Mouse (Mus musculus) neural tube, embryonic 13.5 days (tissue): ENCODE measurements around the gene Zfp672. TPM values are rescaled to one million over a fixed set of nuclear protein-coding genes. Genes with fewer than 3 reads are reported as not detected.
"Not testable (repeated sequence)": the region's sequence is repeated elsewhere in the genome, so short reads cannot be mapped to it uniquely, and the experiment has no call there.

ENCODE experiments used
- ATAC-seq: fragments of 200-750 bp; cut with Nextera tagmentation; 2 replicates; pipeline ENCODE4 v1.8.0; 2017; ENCODE audit warnings: low read depth, mild to moderate bottlenecking, moderate TSS enrichment, moderate library complexity
- H3K27ac ChIP-seq: fragments of 300-500 bp; sonication (generic); replicated peaks from 2 replicates; pipeline ENCODE4 v1.5.1; 2015; ENCODE audit warnings: moderate library complexity, mild to moderate bottlenecking, inconsistent platforms
- H3K27me3 ChIP-seq: fragments of 300-500 bp; sonication (generic); 2 replicates; pipeline ENCODE4 v1.6.1; 2015; ENCODE audit warnings: mild to moderate bottlenecking, inconsistent platforms
- H3K36me3 ChIP-seq: fragments of 300-500 bp; sonication (generic); 2 replicates; pipeline ENCODE4 v1.6.1; 2015; ENCODE audit warnings: mild to moderate bottlenecking, inconsistent platforms
- H3K4me1 ChIP-seq: fragments of 300-500 bp; sonication (generic); replicated peaks from 2 replicates; pipeline ENCODE4 v1.6.1; 2015; ENCODE audit warnings: inconsistent platforms
- H3K4me2 ChIP-seq: fragments of 300-500 bp; sonication (generic); 2 replicates; pipeline ENCODE4 v1.6.1; 2015; ENCODE audit warnings: inconsistent platforms, mild to moderate bottlenecking, moderate library complexity
- H3K4me3 ChIP-seq: fragments of 300-500 bp; sonication (generic); 2 replicates; pipeline ENCODE4 v1.5.1; 2015; ENCODE audit warnings: mild to moderate bottlenecking, inconsistent platforms
- H3K9ac ChIP-seq: fragments of 300-500 bp; sonication (generic); 2 replicates; pipeline ENCODE4 v1.6.1; 2015; ENCODE audit warnings: moderate library complexity, mild to moderate bottlenecking, inconsistent platforms
- H3K9me3 ChIP-seq: fragments of 300-500 bp; sonication (generic); 2 replicates; pipeline ENCODE4 v1.6.1; 2016; ENCODE audit warnings: inconsistent platforms
- WGBS: fragments of 180-500 bp; shearing (Covaris S2); methylation state at CpG from one replicate; pipeline ENCODE4 v1.1.7; 2015; 5-methylcytosine and 5-hydroxymethylcytosine counted together
- polyA plus RNA-seq: library from polyadenylated mRNA; unstranded; fragments of >200 nt; fragmentation: Nextera tagmentation; extraction: Ambion mirVana; gene quantifications from 2 replicates; pipeline ENCODE4 v1.2.1, GENCODE M21; 2015

Gene Zfp672
- polyA plus RNA-seq, 1 experiment from 2014 or later: 35.5 TPM

- Histone ChIP-seq H3K36me3 (peaks cover 29% of the 10 kb centered on the region), H3K4me2 (peak overlapping the region; percentile 79), H3K27ac (peak overlapping the region; percentile 97), H3K9me3 (no peaks in the 10 kb centered on the region), H3K4me1 (peaks cover 21% of the 10 kb centered on the region), H3K4me3 (peak overlapping the region; percentile 83), H3K9ac (peak overlapping the region; percentile 90), H3K27me3 (no peaks in the 10 kb centered on the region)
- ATAC-seq: peak; percentile 99
- under 1% methylated on average over 63 of the region's 63 CpGs for WGBS
Observed at GRCm38 (mm10) chr11:58322824-58323569, 7.1 kb downstream of the Zfp672 start.

GRCm38 (mm10) chr11:58316768-58317390 lies 13.3 kb downstream of the Zfp672 start:
- Histone ChIP-seq H3K36me3 (peaks cover 55% of the 10 kb centered on the region), H3K4me2 (no peak overlapping the region), H3K9ac (no peak overlapping the region), H3K27ac (no peak overlapping the region), H3K9me3 (no peaks in the 10 kb centered on the region), H3K4me3 (no peak overlapping the region), H3K4me1 (peaks cover 11% of the 10 kb centered on the region), H3K27me3 (no peaks in the 10 kb centered on the region)
- 0 out of 2 replicates have a peak, but pooled peaks have one; percentile 12 for ATAC-seq
- WGBS: 73% methylated on average over 28 of the region's 28 CpGs

- ATAC-seq: 0 out of 2 replicates have a peak, but pooled peaks have one; percentile 7
- WGBS: 86% methylated on average over 17 of the region's 17 CpGs
- H3K4me3 ChIP-seq: no peak overlapping the region
- H3K27me3 ChIP-seq: no peaks in the 10 kb centered on the region
- no peak overlapping the region for H3K27ac ChIP-seq
- H3K36me3 ChIP-seq: peaks cover 59% of the 10 kb centered on the region
- H3K4me1 ChIP-seq: 0 out of 2 replicates have a peak, but pooled peaks cover 6% of the 10 kb centered on the region
- H3K4me2 ChIP-seq: no peak overlapping the region
- H3K9ac ChIP-seq: no peak overlapping the region
- H3K9me3 ChIP-seq: no peaks in the 10 kb centered on the region
Observed at GRCm38 (mm10) chr11:58316344-58316743, 13.8 kb downstream of the Zfp672 start.

GRCm38 (mm10) chr11:58315536-58316168 lies 14.5 kb downstream of the Zfp672 start:
- no peak overlapping the region for H3K9ac ChIP-seq
- H3K36me3 ChIP-seq: peaks cover 65% of the 10 kb centered on the region
- no peak overlapping the region for H3K27ac ChIP-seq
- H3K4me1 ChIP-seq: 0 out of 2 replicates have a peak, but pooled peaks cover 6% of the 10 kb centered on the region
- no peak overlapping the region for H3K4me3 ChIP-seq
- no peak for ATAC-seq
- no peaks in the 10 kb centered on the region for H3K9me3 ChIP-seq
- 96% methylated on average over 5 of the region's 5 CpGs for WGBS
- no peak overlapping the region for H3K4me2 ChIP-seq
- no peaks in the 10 kb centered on the region for H3K27me3 ChIP-seq

GRCm38 (mm10) chr11:58314069-58314468 lies 16.1 kb downstream of the Zfp672 start:
- Histone ChIP-seq H3K9me3 (no peaks in the 10 kb centered on the region), H3K4me3 (no peak overlapping the region), H3K27ac (no peak overlapping the region), H3K4me1 (0 out of 2 replicates have a peak, but pooled peaks cover 6% of the 10 kb centered on the region), H3K27me3 (no peaks in the 10 kb centered on the region), H3K36me3 (peaks cover 71% of the 10 kb centered on the region), H3K9ac (no peak overlapping the region), H3K4me2 (no peak overlapping the region)
- 72% methylated on average over 6 of the region's 6 CpGs for WGBS
- ATAC-seq: no peak

- Histone ChIP-seq H3K4me2 (no peak overlapping the region), H3K9me3 (no peaks in the 10 kb centered on the region), H3K36me3 (peaks cover 20% of the 10 kb centered on the region), H3K27me3 (no peaks in the 10 kb centered on the region), H3K27ac (no peak overlapping the region), H3K4me1 (peaks cover 22% of the 10 kb centered on the region), H3K4me3 (no peak overlapping the region), H3K9ac (no peak overlapping the region)
- 95% methylated on average over 9 of the region's 9 CpGs for WGBS
- ATAC-seq: no peak
Observed at GRCm38 (mm10) chr11:58308661-58309060, 21.5 kb downstream of the Zfp672 start.

- Histone ChIP-seq H3K36me3 (peaks cover 20% of the 10 kb centered on the region), H3K27ac (peak overlapping the region; percentile 71), H3K4me2 (peak overlapping the region; percentile 80), H3K9ac (peak overlapping the region; percentile 76), H3K4me3 (peak overlapping the region; percentile 53), H3K9me3 (no peaks in the 10 kb centered on the region), H3K4me1 (peaks cover 25% of the 10 kb centered on the region), H3K27me3 (no peaks in the 10 kb centered on the region)
- WGBS: 1% methylated on average over 42 of the region's 42 CpGs
- peak; percentile 28 for ATAC-seq
Observed at GRCm38 (mm10) chr11:58307411-58308080, 22.6 kb downstream of the Zfp672 start.

GRCm38 (mm10) chr11:58306860-58307308 lies 23.3 kb downstream of the Zfp672 start, which contains the start of gene Zfp692:
Zfp692 (plus strand) TSS chr11:58307069.
- Histone ChIP-seq H3K9ac (peak within 1 kb of the TSS; percentile 76), H3K4me1 (peaks cover 25% of the 10 kb centered on the region), H3K9me3 (no peaks in the 10 kb centered on the region), H3K27me3 (no peaks in the 10 kb centered on the region), H3K27ac (peak within 1 kb of the TSS; percentile 71), H3K4me3 (peak within 1 kb of the TSS; percentile 53), H3K4me2 (peak within 1 kb of the TSS; percentile 80), H3K36me3 (peaks cover 20% of the 10 kb centered on the region)
- under 1% methylated on average over 34 of the region's 34 CpGs for WGBS
- peak; percentile 87 for ATAC-seq

GRCm38 (mm10) chr11:58305299-58305698 lies 24.8 kb downstream of the Zfp672 start:
- H3K4me3 ChIP-seq, H3K27me3 ChIP-seq, H3K27ac ChIP-seq, H3K9me3 ChIP-seq, H3K9ac ChIP-seq, ATAC-seq, H3K36me3 ChIP-seq, H3K4me2 ChIP-seq: not testable (repeated sequence)
- 90% methylated on average over 8 of the region's 8 CpGs for WGBS
- H3K4me1 ChIP-seq: peaks cover 30% of the 10 kb centered on the region

GRCm38 (mm10) chr11:58303594-58303993 lies 26.5 kb downstream of the Zfp672 start:
- H3K9me3 ChIP-seq: no peaks in the 10 kb centered on the region
- ATAC-seq: no peak
- H3K27ac ChIP-seq: no peak overlapping the region
- 19% methylated on average over 7 of the region's 7 CpGs for WGBS
- no peaks in the 10 kb centered on the region for H3K27me3 ChIP-seq
- no peaks in the 10 kb centered on the region for H3K36me3 ChIP-seq
- peak overlapping the region; percentile 10 for H3K4me3 ChIP-seq
- peak overlapping the region; percentile 66 for H3K4me2 ChIP-seq
- no peak overlapping the region for H3K9ac ChIP-seq
- peaks cover 30% of the 10 kb centered on the region for H3K4me1 ChIP-seq

- no peaks in the 10 kb centered on the region for H3K9me3 ChIP-seq
- H3K36me3 ChIP-seq: no peaks in the 10 kb centered on the region
- H3K9ac ChIP-seq: peak overlapping the region; percentile 75
- WGBS: under 1% methylated on average over 26 of the region's 26 CpGs
- peak overlapping the region; percentile 64 for H3K4me3 ChIP-seq
- no peaks in the 10 kb centered on the region for H3K27me3 ChIP-seq
- H3K4me1 ChIP-seq: peaks cover 26% of the 10 kb centered on the region
- ATAC-seq: peak; percentile 34
- peak overlapping the region; percentile 66 for H3K4me2 ChIP-seq
- H3K27ac ChIP-seq: peak overlapping the region; percentile 87
Observed at GRCm38 (mm10) chr11:58302774-58303445, 27.2 kb downstream of the Zfp672 start.
